Mouse (Mus musculus) right cerebral cortex, postnatal 36 days (tissue): ENCODE measurements around the gene Tent4b.
"Not testable (repeated sequence)": the region's sequence is repeated elsewhere in the genome, so short reads cannot be mapped to it uniquely, and the experiment has no call there.

ENCODE experiments used
- DNase-seq, 2 experiments: peaks; one replicate each; pipeline ENCODE4 v3.0.0; 2022; ENCODE audit warnings: low spot score in 2 of 2, mixed read lengths in 1 of 2

The Tent4b gene

GRCm38 (mm10) chr8:88198945-88199571 lies at the start of gene Tent4b:
Gene Tent4b, plus strand, starts transcription at chr8:88199213.
- peak; percentile 86 to 90 for DNase-seq

- DNase-seq: peak; percentile 49 to 54
Observed at GRCm38 (mm10) chr8:88150910-88151371, 48.1 kb upstream of the Tent4b start.

- DNase-seq: peak in 1 of 2 experiments; percentile 30
Observed at GRCm38 (mm10) chr8:88160237-88160995, 38.6 kb upstream of the Tent4b start.

- DNase-seq: peak in 1 of 2 experiments; percentile 35
Observed at GRCm38 (mm10) chr8:88161439-88161838, 37.6 kb upstream of the Tent4b start.

- DNase-seq: no peak
Observed at GRCm38 (mm10) chr8:88175264-88175663, 23.7 kb upstream of the Tent4b start.

- no peak for DNase-seq
Observed at GRCm38 (mm10) chr8:88177291-88177690, 21.7 kb upstream of the Tent4b start.

- DNase-seq: no peak
Observed at GRCm38 (mm10) chr8:88183121-88183520, 15.9 kb upstream of the Tent4b start.

- no peak for DNase-seq
Observed at GRCm38 (mm10) chr8:88184914-88185313, 14.1 kb upstream of the Tent4b start.

GRCm38 (mm10) chr8:88185716-88186115 lies 13.3 kb upstream of the Tent4b start:
- DNase-seq: no peak

GRCm38 (mm10) chr8:88197328-88197727 lies 1.7 kb upstream of the Tent4b start:
- DNase-seq: no peak

GRCm38 (mm10) chr8:88198551-88198944 lies 465 bp upstream of the Tent4b start:
- DNase-seq: no peak

GRCm38 (mm10) chr8:88199700-88200601 lies 938 bp downstream of the Tent4b start:
- peak; percentile 15 to 16 for DNase-seq

GRCm38 (mm10) chr8:88200724-88201495 lies 1.9 kb downstream of the Tent4b start:
- no peak for DNase-seq

- no peak for DNase-seq
Observed at GRCm38 (mm10) chr8:88201641-88202040, 2.6 kb downstream of the Tent4b start.

- DNase-seq: no peak
Observed at GRCm38 (mm10) chr8:88206016-88206415, 7.0 kb downstream of the Tent4b start.

GRCm38 (mm10) chr8:88207121-88207821 lies 8.3 kb downstream of the Tent4b start:
- no peak for DNase-seq

- not testable (repeated sequence) for DNase-seq
Observed at GRCm38 (mm10) chr8:88209930-88210827, 11.2 kb downstream of the Tent4b start.

GRCm38 (mm10) chr8:88221353-88221752 lies 22.3 kb downstream of the Tent4b start:
- DNase-seq: no peak

- no peak for DNase-seq
Observed at GRCm38 (mm10) chr8:88225358-88225757, 26.3 kb downstream of the Tent4b start.

GRCm38 (mm10) chr8:88227851-88228250 lies 28.8 kb downstream of the Tent4b start:
- DNase-seq: no peak
